Mouse (Mus musculus) lung, postnatal 0 days (tissue): ENCODE data around the gene Pcnx. TPM values are rescaled to one million over a fixed set of nuclear protein-coding genes. Genes with fewer than 3 reads are reported as not detected.
"Not testable (repeated sequence)": the region's sequence is repeated elsewhere in the genome, so short reads cannot be mapped to it uniquely, and the experiment has no call there.

Source experiments
- ATAC-seq: fragments of 200-750 bp; cut with Nextera tagmentation; 2 replicates; pipeline ENCODE4 v1.8.0; 2017; ENCODE audit warnings: moderate library complexity
- DNase-seq: peaks from one replicate; pipeline ENCODE4 v3.0.0-alpha.2; 2016; ENCODE audit warnings: low spot score
- H3K27ac ChIP-seq: fragments of 300-500 bp; sonication (generic); 2 replicates; pipeline ENCODE4 v1.5.1; 2014; ENCODE audit warnings: antibody characterized with exemption, mild to moderate bottlenecking, low read length, mixed read lengths
- H3K27me3 ChIP-seq: fragments of 300-500 bp; sonication (generic); replicated peaks from 2 replicates; pipeline ENCODE4 v1.6.1; 2014; ENCODE audit warnings: low read length, mixed read lengths; ENCODE audit not compliant: insufficient read depth
- H3K36me3 ChIP-seq: fragments of 300-500 bp; sonication (generic); 2 replicates; pipeline ENCODE4 v1.6.1; 2014; ENCODE audit warnings: low read length, mixed read lengths; ENCODE audit not compliant: insufficient read depth
- H3K4me1 ChIP-seq: fragments of 300-500 bp; sonication (generic); 2 replicates; pipeline ENCODE4 v1.6.1; 2014; ENCODE audit warnings: antibody characterized with exemption, low read depth, low read length, mixed read lengths; ENCODE audit not compliant: insufficient read depth
- H3K4me2 ChIP-seq: fragments of 300-500 bp; sonication (generic); replicated peaks from 2 replicates; pipeline ENCODE4 v1.6.1; 2014; ENCODE audit warnings: low read depth, mild to moderate bottlenecking, low read length, moderate library complexity, mixed read lengths
- H3K4me3 ChIP-seq: fragments of 300-500 bp; sonication (generic); 2 replicates; pipeline ENCODE4 v1.5.1; 2014; ENCODE audit warnings: low read depth, low read length
- H3K9ac ChIP-seq: fragments of 300-500 bp; sonication (generic); replicated peaks from 2 replicates; pipeline ENCODE4 v1.6.1; 2014; ENCODE audit warnings: low read depth, mild to moderate bottlenecking
- H3K9me3 ChIP-seq: fragments of 300-500 bp; sonication (generic); 2 replicates; pipeline ENCODE4 v1.6.1; 2016; ENCODE audit warnings: low read length, mixed read lengths
- CTCF ChIP-seq: IDR thresholded peaks from 2 replicates; pipeline ENCODE4 v1.5.1; 2016; ENCODE audit warnings: antibody characterized with exemption, mild to moderate bottlenecking
- EP300 ChIP-seq: IDR thresholded peaks from 2 replicates; pipeline ENCODE4 v1.6.1; 2016; ENCODE audit warnings: antibody characterized with exemption, mild to moderate bottlenecking, control low read depth
- whole genome bisulfite sequencing: fragments of 180-500 bp; shearing (Covaris S2); extraction: QIAGEN DNeasy Blood & Tissue Kit; methylation state at CpG from one replicate; pipeline ENCODE4 v1.1.7; 2014; 5-methylcytosine and 5-hydroxymethylcytosine counted together
- polyA plus RNA-seq: library from polyadenylated mRNA; unstranded; fragments of >200 nt; fragmentation: Nextera tagmentation; extraction: Ambion mirVana; gene quantifications from 2 replicates; pipeline ENCODE4 v1.2.1, GENCODE M21; 2015

Pcnx gene
- polyA plus RNA-seq, 1 experiment from 2014 or later: 13.5 TPM

- Histone ChIP-seq H3K27me3 (no peaks in the 10 kb centered on the region), H3K9me3 (no peaks in the 10 kb centered on the region), H3K4me1 (no peaks in the 10 kb centered on the region), H3K27ac (no peak overlapping the region), H3K9ac (no peak overlapping the region), H3K4me2 (no peak overlapping the region), H3K36me3 (peaks cover 29% of the 10 kb centered on the region; the same call in 1 of the 2 replicates), H3K4me3 (no peak overlapping the region)
- no peak for ATAC-seq
- TF ChIP-seq CTCF (no peak), EP300 (no peak)
- WGBS: 81% methylated on average over 20 of the region's 20 CpGs
- no peak for DNase-seq
These were observed 135.3 kb downstream of the Pcnx start for GRCm38 (mm10) chr12:81994911-81995667.

GRCm38 (mm10) chr12:81996679-81997362 lies 137.0 kb downstream of the Pcnx start:
- H3K9me3 ChIP-seq: no peaks in the 10 kb centered on the region
- no peak overlapping the region for H3K27ac ChIP-seq
- ATAC-seq (no peak), DNase-seq (no peak)
- no peaks in the 10 kb centered on the region for H3K4me1 ChIP-seq
- no peak overlapping the region for H3K4me3 ChIP-seq
- TF ChIP-seq EP300 (no peak), CTCF (no peak)
- H3K36me3 ChIP-seq: peaks cover 23% of the 10 kb centered on the region; the same call in 1 of the 2 replicates
- H3K4me2 ChIP-seq: no peak overlapping the region
- H3K27me3 ChIP-seq: no peaks in the 10 kb centered on the region
- WGBS: 76% methylated on average over 14 of the region's 14 CpGs
- H3K9ac ChIP-seq: no peak overlapping the region

GRCm38 (mm10) chr12:81997497-81997896 lies 137.7 kb downstream of the Pcnx start:
- 36% methylated on average over 3 of the region's 3 CpGs for WGBS
- ATAC-seq (no peak), DNase-seq (no peak)
- H3K36me3 ChIP-seq: peaks cover 19% of the 10 kb centered on the region; the same call in 1 of the 2 replicates
- no peaks in the 10 kb centered on the region for H3K9me3 ChIP-seq
- TF ChIP-seq CTCF: no peak
- TF ChIP-seq EP300: no peak
- no peak overlapping the region for H3K27ac ChIP-seq
- H3K4me1 ChIP-seq: no peaks in the 10 kb centered on the region
- H3K4me3 ChIP-seq: no peak overlapping the region
- H3K4me2 ChIP-seq: no peak overlapping the region
- H3K27me3 ChIP-seq: no peaks in the 10 kb centered on the region
- H3K9ac ChIP-seq: no peak overlapping the region

- H3K4me2 ChIP-seq, H3K36me3 ChIP-seq, H3K27me3 ChIP-seq, H3K27ac ChIP-seq, DNase-seq, H3K4me3 ChIP-seq, H3K4me1 ChIP-seq, H3K9ac ChIP-seq, H3K9me3 ChIP-seq: not testable (repeated sequence)
- WGBS: no CpG with 5 or more reads among the region's 6 CpGs
- ATAC-seq: peak; percentile 91
These were observed 142.9 kb downstream of the Pcnx start for GRCm38 (mm10) chr12:82002697-82003096.

GRCm38 (mm10) chr12:82025901-82026633 lies 166.2 kb downstream of the Pcnx start:
- ATAC-seq, H3K4me3 ChIP-seq, H3K4me2 ChIP-seq, H3K9me3 ChIP-seq, H3K27ac ChIP-seq, DNase-seq, H3K9ac ChIP-seq, H3K27me3 ChIP-seq, H3K36me3 ChIP-seq, H3K4me1 ChIP-seq: not testable (repeated sequence)
- WGBS: no CpG with 5 or more reads among the region's 6 CpGs

- H3K4me3 ChIP-seq, H3K27me3 ChIP-seq, H3K36me3 ChIP-seq, H3K9me3 ChIP-seq, H3K9ac ChIP-seq, H3K4me2 ChIP-seq, H3K27ac ChIP-seq, H3K4me1 ChIP-seq, DNase-seq: not testable (repeated sequence)
- WGBS: no CpG with 5 or more reads among the region's 6 CpGs
- peak; percentile 93 for ATAC-seq
These were observed 173.7 kb downstream of the Pcnx start for GRCm38 (mm10) chr12:82033524-82033923.

- H3K36me3 ChIP-seq, DNase-seq, H3K27me3 ChIP-seq, H3K9ac ChIP-seq, ATAC-seq, H3K4me1 ChIP-seq, H3K27ac ChIP-seq, H3K9me3 ChIP-seq, H3K4me3 ChIP-seq, H3K4me2 ChIP-seq: not testable (repeated sequence)
- no CpG with 5 or more reads among the region's 6 CpGs for WGBS
These were observed 174.2 kb downstream of the Pcnx start for GRCm38 (mm10) chr12:82033973-82034372.

GRCm38 (mm10) chr12:82044078-82044477 lies 184.3 kb downstream of the Pcnx start:
- H3K27ac ChIP-seq, H3K9me3 ChIP-seq, H3K4me1 ChIP-seq, H3K27me3 ChIP-seq, H3K4me3 ChIP-seq, DNase-seq, H3K9ac ChIP-seq, H3K4me2 ChIP-seq, H3K36me3 ChIP-seq, ATAC-seq: not testable (repeated sequence)
- no CpG with 5 or more reads among the region's 4 CpGs for WGBS
